Mouse (Mus musculus): ENCODE results near the gene Elof1. TPM values are rescaled to one million over a fixed set of nuclear protein-coding genes. Genes with fewer than 3 reads are reported as not detected.

The Elof1 gene
- 72.7 and 75.6 TPM in 2 replicates for polyA plus RNA-seq (2015; fragmentation: Nextera tagmentation; extraction: Ambion mirVana)

DNA sequence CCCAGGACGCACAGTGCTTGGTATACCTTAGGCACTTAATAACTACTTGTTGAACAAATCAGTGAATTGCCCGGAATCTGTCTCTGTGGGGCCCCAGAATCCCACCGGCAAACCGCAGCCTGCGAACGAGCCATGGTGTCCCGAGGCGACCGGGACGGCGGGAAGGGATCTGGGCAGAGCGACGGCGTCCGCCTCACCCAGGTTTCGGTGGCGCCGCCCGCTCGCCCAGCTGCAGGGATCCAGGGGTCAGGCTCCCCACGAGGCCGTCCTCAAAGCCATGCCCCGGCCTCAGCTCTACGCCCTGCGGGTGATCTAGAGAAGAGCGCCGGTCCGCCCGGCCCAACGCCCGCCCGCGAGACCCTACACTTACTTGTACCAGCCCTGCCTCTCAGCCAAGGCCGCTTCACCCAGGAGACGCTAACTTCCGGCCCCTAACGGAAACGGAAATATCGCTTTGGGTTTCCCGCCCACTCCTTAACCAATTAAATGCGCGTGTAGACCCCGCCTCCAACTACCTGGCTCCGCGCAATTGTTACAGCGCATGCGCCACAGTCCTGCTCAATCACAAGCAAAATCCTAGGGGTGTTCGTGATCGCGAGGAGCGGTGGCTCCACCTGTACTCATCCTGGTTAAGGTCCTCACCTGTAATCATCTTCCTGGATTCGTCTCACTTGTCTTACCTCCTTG is at the start of gene Elof1:
Elof1 (minus strand) TSS at position 433 of the 687 bp plus-strand sequence.
- Histone ChIP-seq H3K27ac (ENCODE audit: low read depth) (peak within 1 kb of the TSS; percentile 83), H3K4me1 (ENCODE audit: insufficient read depth) (peaks cover 45% of the 10 kb centered on the region), H3K4me3 (ENCODE audit: low read depth, low read length) (peak within 1 kb of the TSS; percentile 86), H3K36me3 (replicated peaks; ENCODE audit: insufficient read depth, low read length) (peaks cover 27% of the 10 kb centered on the region), H3K9me3 (ENCODE audit: low read length) (no peaks in the 10 kb centered on the region), H3K27me3 (ENCODE audit: insufficient read depth, low read length) (no peaks in the 10 kb centered on the region), H3K4me2 (ENCODE audit: low read depth, low read length) (peak within 1 kb of the TSS; percentile 97), H3K9ac (replicated peaks) (peak within 1 kb of the TSS; percentile 89)
- peak; percentile 94 for DNase-seq
- WGBS (ENCODE audit: insufficient replicate concordance): 1% methylated on average over 44 of the region's 52 CpGs
- TF ChIP-seq EP300 (IDR thresholded peaks at IDR 0.05; ENCODE audit: low read depth) (peak; percentile 40; the same call in 1 of the 2 replicates), CTCF (IDR thresholded peaks at IDR 0.05; ENCODE audit: low read depth) (no peak)
- ATAC-seq: peak; percentile 93

GRCm38 (mm10) chr9:22166686-22167085 is 49.7 kb upstream of the Elof1 start:
- DNase-seq: no peak

DNA sequence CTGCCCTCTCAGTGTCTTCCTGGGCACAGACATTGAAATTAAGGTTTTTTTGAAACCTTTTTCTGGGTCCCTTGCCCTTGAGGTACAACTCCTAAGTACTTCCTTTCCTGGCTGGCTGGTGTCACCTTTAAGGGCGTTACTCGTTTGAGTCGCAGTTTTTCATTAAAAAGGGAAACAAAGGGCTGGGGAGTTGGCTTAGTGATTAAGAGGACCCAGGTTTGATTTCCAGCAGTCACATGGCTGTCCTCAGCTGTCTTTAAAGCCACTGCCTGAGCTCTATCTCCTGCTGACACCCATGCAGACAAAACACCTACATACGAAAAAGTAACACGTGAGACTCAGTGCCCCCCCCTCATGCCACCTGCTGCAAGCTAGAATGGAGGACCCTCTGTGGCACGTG is 49.0 kb upstream of the Elof1 start:
- H3K9me3 ChIP-seq (ENCODE audit: low read length): peaks cover 9% of the 10 kb centered on the region; the same call in 1 of the 2 replicates
- TF ChIP-seq EP300 (IDR thresholded peaks at IDR 0.05; ENCODE audit: low read depth) (no peak), CTCF (IDR thresholded peaks at IDR 0.05; ENCODE audit: low read depth) (no peak)
- H3K27ac ChIP-seq (ENCODE audit: low read depth): no peak overlapping the region
- DNase-seq (no peak), ATAC-seq (no peak)
- 48% methylated on average over 6 of the region's 6 CpGs for WGBS (ENCODE audit: insufficient replicate concordance)
- H3K27me3 ChIP-seq (ENCODE audit: insufficient read depth, low read length): no peaks in the 10 kb centered on the region
- no peak overlapping the region for H3K4me2 ChIP-seq (ENCODE audit: low read depth, low read length)
- H3K4me1 ChIP-seq (ENCODE audit: insufficient read depth): peaks cover 7% of the 10 kb centered on the region; the same call in 1 of the 2 replicates
- no peaks in the 10 kb centered on the region for H3K36me3 ChIP-seq (replicated peaks; ENCODE audit: insufficient read depth, low read length)
- no peak overlapping the region for H3K4me3 ChIP-seq (ENCODE audit: low read depth, low read length)
- H3K9ac ChIP-seq (replicated peaks): no peak overlapping the region

More at GRCm38 (mm10) chr9:22166686-22167085, 49.7 kb upstream of the Elof1 start:
- H3K4me1 ChIP-seq (ENCODE audit: insufficient read depth): peaks cover 7% of the 10 kb centered on the region; the same call in 1 of the 2 replicates
- TF ChIP-seq EP300 (IDR thresholded peaks at IDR 0.05; ENCODE audit: low read depth) (no peak), CTCF (IDR thresholded peaks at IDR 0.05; ENCODE audit: low read depth) (0 out of 2 replicates have a peak, but pooled peaks have one; percentile 13)
- no peak overlapping the region for H3K27ac ChIP-seq (ENCODE audit: low read depth)
- ATAC-seq: no peak
- H3K9me3 ChIP-seq (ENCODE audit: low read length): peaks cover 9% of the 10 kb centered on the region; the same call in 1 of the 2 replicates
- no peaks in the 10 kb centered on the region for H3K36me3 ChIP-seq (replicated peaks; ENCODE audit: insufficient read depth, low read length)
- H3K27me3 ChIP-seq (ENCODE audit: insufficient read depth, low read length): no peaks in the 10 kb centered on the region
- H3K9ac ChIP-seq (replicated peaks): no peak overlapping the region
- H3K4me2 ChIP-seq (ENCODE audit: low read depth, low read length): no peak overlapping the region
- no peak overlapping the region for H3K4me3 ChIP-seq (ENCODE audit: low read depth, low read length)
- 85% methylated on average over 10 of the region's 10 CpGs for WGBS (ENCODE audit: insufficient replicate concordance)

GRCm38 (mm10) chr9:22164711-22165668 is 48.0 kb upstream of the Elof1 start:
- no peaks in the 10 kb centered on the region for H3K36me3 ChIP-seq (replicated peaks; ENCODE audit: insufficient read depth, low read length)
- peak overlapping the region; percentile 94 for H3K4me2 ChIP-seq (ENCODE audit: low read depth, low read length)
- ATAC-seq (peak; percentile 61), DNase-seq (peak; percentile 67)
- peaks cover 7% of the 10 kb centered on the region; the same call in 1 of the 2 replicates for H3K4me1 ChIP-seq (ENCODE audit: insufficient read depth)
- TF ChIP-seq CTCF (IDR thresholded peaks at IDR 0.05; ENCODE audit: low read depth): no peak
- H3K9me3 ChIP-seq (ENCODE audit: low read length): peaks cover 9% of the 10 kb centered on the region; the same call in 1 of the 2 replicates
- WGBS (ENCODE audit: insufficient replicate concordance): 4% methylated on average over 53 of the region's 54 CpGs
- peak overlapping the region; percentile 63 for H3K9ac ChIP-seq (replicated peaks)
- peak overlapping the region; percentile 55 for H3K4me3 ChIP-seq (ENCODE audit: low read depth, low read length)
- no peaks in the 10 kb centered on the region for H3K27me3 ChIP-seq (ENCODE audit: insufficient read depth, low read length)
- H3K27ac ChIP-seq (ENCODE audit: low read depth): no peak overlapping the region

GRCm38 (mm10) chr9:22162912-22163311 is 45.9 kb upstream of the Elof1 start:
- DNase-seq: no peak
- Histone ChIP-seq H3K27me3 (ENCODE audit: insufficient read depth, low read length) (no peaks in the 10 kb centered on the region), H3K36me3 (replicated peaks; ENCODE audit: insufficient read depth, low read length) (peaks cover 6% of the 10 kb centered on the region), H3K4me2 (ENCODE audit: low read depth, low read length) (no peak overlapping the region), H3K9me3 (ENCODE audit: low read length) (peaks cover 9% of the 10 kb centered on the region; the same call in 1 of the 2 replicates), H3K9ac (replicated peaks) (no peak overlapping the region), H3K27ac (ENCODE audit: low read depth) (no peak overlapping the region), H3K4me3 (ENCODE audit: low read depth, low read length) (no peak overlapping the region), H3K4me1 (ENCODE audit: insufficient read depth) (peaks cover 7% of the 10 kb centered on the region)
- TF ChIP-seq EP300 (IDR thresholded peaks at IDR 0.05; ENCODE audit: low read depth) (no peak), CTCF (IDR thresholded peaks at IDR 0.05; ENCODE audit: low read depth) (no peak)
- ATAC-seq: no peak
- 74% methylated on average over 7 of the region's 7 CpGs for whole genome bisulfite sequencing (ENCODE audit: insufficient replicate concordance)

DNA sequence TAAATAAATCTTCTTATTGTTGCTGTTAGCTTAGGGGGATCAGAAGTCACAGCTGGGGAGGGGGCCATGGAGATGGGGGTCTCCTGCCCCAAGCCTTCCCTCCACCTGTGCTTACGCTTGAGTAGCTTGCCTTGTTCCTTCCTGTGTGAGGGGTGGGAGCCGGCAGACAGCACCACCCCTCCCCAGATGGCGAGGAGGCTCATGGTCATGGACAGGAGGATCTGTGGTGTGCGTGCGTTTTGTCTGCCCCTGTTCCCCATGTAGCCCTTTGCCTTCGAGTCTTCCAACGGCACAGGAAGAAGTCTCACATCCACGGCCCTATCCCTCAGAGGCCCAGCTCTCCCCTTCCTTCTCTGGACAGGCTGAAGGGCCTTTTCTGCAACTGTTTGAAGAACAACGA is 45.3 kb upstream of the Elof1 start:
- DNase-seq (no peak), ATAC-seq (no peak)
- WGBS (ENCODE audit: insufficient replicate concordance): 63% methylated on average over 9 of the region's 9 CpGs
- Histone ChIP-seq H3K27ac (ENCODE audit: low read depth) (no peak overlapping the region), H3K36me3 (replicated peaks; ENCODE audit: insufficient read depth, low read length) (peaks cover 8% of the 10 kb centered on the region), H3K4me3 (ENCODE audit: low read depth, low read length) (no peak overlapping the region), H3K4me1 (ENCODE audit: insufficient read depth) (peaks cover 13% of the 10 kb centered on the region), H3K27me3 (ENCODE audit: insufficient read depth, low read length) (no peaks in the 10 kb centered on the region), H3K9ac (replicated peaks) (no peak overlapping the region), H3K4me2 (ENCODE audit: low read depth, low read length) (no peak overlapping the region), H3K9me3 (ENCODE audit: low read length) (peaks cover 8% of the 10 kb centered on the region; the same call in 1 of the 2 replicates)
- no peak for TF ChIP-seq CTCF (IDR thresholded peaks at IDR 0.05; ENCODE audit: low read depth)
- TF ChIP-seq EP300 (IDR thresholded peaks at IDR 0.05; ENCODE audit: low read depth): no peak

All from liver, postnatal 0 days (tissue).